Mouse (Mus musculus) MEL (cell line): Measurements from ENCODE around the gene Cep55.

Source experiments
- BHLHE40 ChIP-seq: IDR thresholded peaks from 2 replicates; pipeline ENCODE4 v1.6.1; 2012; ENCODE audit warnings: low read depth, mild to moderate bottlenecking, inconsistent platforms, low read length, improper control_type of control experiment, borderline replicate concordance
- EP300 ChIP-seq, 2 experiments: IDR thresholded peaks; 2 replicates each; pipeline ENCODE4 v1.6.1; 2011; ENCODE audit warnings: improper control_type of control experiment in 2 of 2, low read length in 2 of 2, low read depth in 1 of 2, mild to moderate bottlenecking in 1 of 2
- GATA1 ChIP-seq: IDR thresholded peaks from 2 replicates; pipeline ENCODE4 v1.6.1; 2011; ENCODE audit warnings: low read depth, low read length, improper control_type of control experiment
- JUND ChIP-seq: IDR thresholded peaks from 2 replicates; pipeline ENCODE4 v1.6.1; 2011; ENCODE audit warnings: low read depth, mild to moderate bottlenecking, improper control_type of control experiment, low read length
- POLR2A ChIP-seq, 2 experiments: IDR thresholded peaks; 2 replicates each; pipeline ENCODE4 v1.6.1; 2011 to 2012; ENCODE audit warnings: low read length in 2 of 2, mild to moderate bottlenecking in 2 of 2, control low read depth in 1 of 2, improper control_type of control experiment in 1 of 2, low read depth in 1 of 2, moderate library complexity in 1 of 2; ENCODE audit not compliant: control insufficient read depth in 1 of 2, insufficient read depth in 1 of 2, poor library complexity in 1 of 2
- RCOR1 ChIP-seq: IDR thresholded peaks from 2 replicates; pipeline ENCODE4 v1.6.1; 2012; ENCODE audit warnings: low read depth, mild to moderate bottlenecking, inconsistent platforms, low read length, improper control_type of control experiment
- TAL1 ChIP-seq: IDR thresholded peaks from 2 replicates; pipeline ENCODE4 v1.6.1; 2012; ENCODE audit warnings: mild to moderate bottlenecking, inconsistent platforms, low read length, moderate library complexity, mixed read lengths

DNA sequence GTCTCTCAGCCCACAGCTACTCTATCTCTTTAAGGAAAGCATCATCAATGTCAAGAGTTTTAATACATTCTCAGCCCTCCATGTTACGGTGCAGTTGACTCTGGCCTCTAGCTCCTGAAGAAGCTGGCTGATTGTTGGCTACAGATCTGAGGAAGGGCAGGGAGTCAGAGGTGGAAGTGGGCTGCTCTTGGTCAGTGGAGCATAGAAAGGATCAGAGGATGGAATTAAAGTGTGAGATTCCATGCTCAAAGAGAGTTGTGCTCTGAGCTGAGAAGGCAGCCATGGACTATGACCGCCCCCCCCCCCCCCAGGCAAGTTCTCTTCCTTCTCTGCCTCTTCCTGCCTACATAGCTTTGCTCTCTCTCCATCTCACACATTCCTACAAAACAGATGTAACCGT, 24.9 kb upstream of the Cep55 start:
- TF ChIP-seq TAL1 (no peak), JUND (no peak), GATA1 (no peak), RCOR1 (no peak), POLR2A (IDR thresholded peaks at IDR 0.05; ENCODE audit: control insufficient read depth in 1 of 2, insufficient read depth in 1 of 2, low read depth in 1 of 2, low read length in 2 of 2, poor library complexity in 1 of 2) (no peak), BHLHE40 (no peak), EP300 (IDR thresholded peaks at IDR 0.05; ENCODE audit: low read depth in 1 of 2, low read length in 2 of 2) (no peak)
